8 mouse cellular contexts compared by ENCODE assay signal in genomic region chr2:162932706-162933105, GRCm38 (mm10). TPM values are rescaled to one million over a fixed set of nuclear protein-coding genes. Genes with fewer than 3 reads are reported as not detected.
A peak's percentile ranks its signal among the peaks of the same experiment; 100 is the strongest.
DNase-seq lines count a peak whose midpoint lies in the region; ATAC-seq and TF ChIP-seq lines count a peak whose summit lies in the region.

No protein-coding gene starts in this region.

- TF ChIP-seq CTCF in gastrocnemius, adult 2 months (IDR thresholded peaks at IDR 0.05) = no peak
- no peak for TF ChIP-seq CTCF in E14TG2a.4 (conservative IDR thresholded peaks at IDR 0.05; ENCODE audit: low read length)

- no peak for DNase-seq in gastrocnemius, adult 2 months
- no peak for DNase-seq in gastrocnemius, postnatal 10 days
- no peak for DNase-seq in Muller cell, postnatal 12 days (ENCODE audit: inconsistent ontology term)
- no peak for DNase-seq in urinary bladder, postnatal 4 days (ENCODE audit: low spot score in 2 of 2)

- peak overlapping the region; percentile 100 for H3K4me3 ChIP-seq in gastrocnemius, adult 2 months
- H3K4me3 ChIP-seq in E14TG2a.4 (replicated peaks; ENCODE audit: low read length) = peak overlapping the region; percentile 95
- peak overlapping the region; percentile 89 for H3K4me3 ChIP-seq in embryonic facial prominence, embryonic 13.5 days
- peak overlapping the region; percentile 75 for H3K4me3 ChIP-seq in kidney, embryonic 16.5 days (ENCODE audit: low read length)
- H3K4me3 ChIP-seq in neural tube, embryonic 14.5 days (ENCODE audit: low read depth, low read length) = peak overlapping the region; percentile 100

- peaks cover 68% of the 10 kb centered on the region for H3K4me1 ChIP-seq in E14TG2a.4 (replicated peaks; ENCODE audit: low read depth, low read length)
- peaks cover 9% of the 10 kb centered on the region for H3K4me1 ChIP-seq in embryonic facial prominence, embryonic 13.5 days
- peaks cover 28% of the 10 kb centered on the region for H3K4me1 ChIP-seq in kidney, embryonic 16.5 days (ENCODE audit: insufficient read depth, low read length)
- peaks cover 14% of the 10 kb centered on the region; the same call in 1 of the 2 replicates for H3K4me1 ChIP-seq in neural tube, embryonic 14.5 days (ENCODE audit: control insufficient read depth, insufficient read depth, low read length)

- peaks cover 52% of the 10 kb centered on the region for H3K36me3 ChIP-seq in E14TG2a.4 (ENCODE audit: insufficient read depth, low read length)
- peaks cover 45% of the 10 kb centered on the region for H3K36me3 ChIP-seq in embryonic facial prominence, embryonic 13.5 days
- H3K36me3 ChIP-seq in kidney, embryonic 16.5 days (ENCODE audit: insufficient read depth, low read length) = peaks cover 39% of the 10 kb centered on the region
- peaks cover 41% of the 10 kb centered on the region for H3K36me3 ChIP-seq in neural tube, embryonic 14.5 days (ENCODE audit: control insufficient read depth, insufficient read depth, low read length)

- ATAC-seq in embryonic facial prominence, embryonic 13.5 days (ENCODE audit: insufficient number of reproducible peaks, insufficient read depth, low FRiP score, low TSS enrichment, low read depth) = no peak
- ATAC-seq in kidney, embryonic 16.5 days (ENCODE audit: low FRiP score, low TSS enrichment) = no peak
- no peak for ATAC-seq in neural tube, embryonic 14.5 days (ENCODE audit: low read depth)

- intact Hi-C loops in gastrocnemius, adult 2 months (cut with DNase I) = loop anchor here (5.0 to 10.0 kb wide), 3 partner anchors 85 to 1828 kb away; partner anchors contain the start of genes Chd6 and Ift52

- peak overlapping the region; percentile 84 for H3K4me2 ChIP-seq in embryonic facial prominence, embryonic 13.5 days
- H3K4me2 ChIP-seq in kidney, embryonic 16.5 days (replicated peaks; ENCODE audit: low read depth, low read length) = peak overlapping the region; percentile 82
- peak overlapping the region; percentile 76 for H3K4me2 ChIP-seq in neural tube, embryonic 14.5 days (ENCODE audit: low read depth, low read length)

- H3K27me3 ChIP-seq in E14TG2a.4 (ENCODE audit: insufficient read depth, low read length) = no peaks in the 10 kb centered on the region
- peaks cover 8% of the 10 kb centered on the region for H3K27me3 ChIP-seq in embryonic facial prominence, embryonic 13.5 days
- peaks cover 15% of the 10 kb centered on the region; the same call in 1 of the 2 replicates for H3K27me3 ChIP-seq in kidney, embryonic 16.5 days (ENCODE audit: insufficient read depth, low read length)
- no peaks in the 10 kb centered on the region; the same call in 1 of the 2 replicates for H3K27me3 ChIP-seq in neural tube, embryonic 14.5 days (ENCODE audit: control insufficient read depth, insufficient read depth, low read length)

- H3K9ac ChIP-seq in embryonic facial prominence, embryonic 13.5 days = peak overlapping the region; percentile 100
- peak overlapping the region; percentile 55 for H3K9ac ChIP-seq in kidney, embryonic 16.5 days (replicated peaks; ENCODE audit: low read length)
- H3K9ac ChIP-seq in neural tube, embryonic 14.5 days (replicated peaks; ENCODE audit: low read depth, low read length) = 0 out of 2 replicates have a peak overlapping the region, but pooled peaks have one; percentile 16

- H3K27ac ChIP-seq in gastrocnemius, adult 2 months = no peak overlapping the region
- H3K27ac ChIP-seq in embryonic facial prominence, embryonic 13.5 days = no peak overlapping the region
- H3K27ac ChIP-seq in kidney, embryonic 16.5 days (ENCODE audit: low read length) = no peak overlapping the region
- no peak overlapping the region for H3K27ac ChIP-seq in neural tube, embryonic 14.5 days (ENCODE audit: low read depth, low read length)

- H3K9me3 ChIP-seq in E14TG2a.4 (ENCODE audit: low read length) = no peaks in the 10 kb centered on the region
- no peaks in the 10 kb centered on the region for H3K9me3 ChIP-seq in embryonic facial prominence, embryonic 13.5 days
- H3K9me3 ChIP-seq in kidney, embryonic 16.5 days (ENCODE audit: low read length) = no peaks in the 10 kb centered on the region
- H3K9me3 ChIP-seq in neural tube, embryonic 14.5 days (ENCODE audit: control insufficient read depth, low read length) = no peaks in the 10 kb centered on the region

- 41% methylated on average over 4 of the region's 4 CpGs for WGBS in embryonic facial prominence, embryonic 13.5 days
- WGBS in kidney, embryonic 16.5 days = 44% methylated on average over 4 of the region's 4 CpGs
- 49% methylated on average over 4 of the region's 4 CpGs for whole genome bisulfite sequencing in neural tube, embryonic 14.5 days

RNA-seq across cellular contexts. Expression of gene Srsf6, which starts 1.4 kb away (rescaled TPM):
- total RNA-seq in gastrocnemius, adult 2 months (2021) = 10 to 100 TPM; 45.6 to 46.1 TPM
- 10 to 100 TPM; 73.5 to 96.2 TPM for total RNA-seq in gastrocnemius, postnatal 10 days (2021)
- 237 and 254 TPM in 2 replicates for polyA plus RNA-seq in embryonic facial prominence, embryonic 13.5 days (2015; fragmentation: Nextera tagmentation; extraction: Ambion mirVana)
- polyA plus RNA-seq in kidney, embryonic 16.5 days (2015; fragmentation: Nextera tagmentation; extraction: Ambion mirVana) = 206 and 214 TPM in 2 replicates
- polyA plus RNA-seq in neural tube, embryonic 14.5 days (2014; fragmentation: Nextera tagmentation; extraction: Ambion mirVana) = 127 and 141 TPM in 2 replicates

RNA-seq across cellular contexts. Expression of gene L3mbtl1, which starts 10.6 kb away (rescaled TPM):
- total RNA-seq in gastrocnemius, adult 2 months (2021) = not detected
- under 1 TPM; 0.33 to 0.45 TPM for total RNA-seq in gastrocnemius, postnatal 10 days (2021)
- polyA plus RNA-seq in embryonic facial prominence, embryonic 13.5 days (2015; fragmentation: Nextera tagmentation; extraction: Ambion mirVana) = 0.13 TPM in 1 of 2 replicates, not detected in the other
- polyA plus RNA-seq in kidney, embryonic 16.5 days (2015; fragmentation: Nextera tagmentation; extraction: Ambion mirVana) = 0.09 and 0.14 TPM in 2 replicates
- polyA plus RNA-seq in neural tube, embryonic 14.5 days (2014; fragmentation: Nextera tagmentation; extraction: Ambion mirVana) = 3.2 and 4.0 TPM in 2 replicates

RNA-seq across cellular contexts. Expression of gene Sgk2, which starts 54.4 kb away (rescaled TPM):
- not detected for total RNA-seq in gastrocnemius, adult 2 months (2021)
- not detected for total RNA-seq in gastrocnemius, postnatal 10 days (2021)
- 0.10 TPM in 1 of 2 replicates, not detected in the other for polyA plus RNA-seq in embryonic facial prominence, embryonic 13.5 days (2015; fragmentation: Nextera tagmentation; extraction: Ambion mirVana)
- 11.2 and 12.2 TPM in 2 replicates for polyA plus RNA-seq in kidney, embryonic 16.5 days (2015; fragmentation: Nextera tagmentation; extraction: Ambion mirVana)
- 0.15 TPM in 1 of 2 replicates, not detected in the other for polyA plus RNA-seq in neural tube, embryonic 14.5 days (2014; fragmentation: Nextera tagmentation; extraction: Ambion mirVana)

Comparison
In these comparisons a context has a peak if more than half of its experiments do, and no peak if none do; other contexts are left out.
1. H3K9ac ChIP-seq: peak in every context shown above with its lines; median percentile 100 in embryonic facial prominence, embryonic 13.5 days; 55 in kidney, embryonic 16.5 days; 16 in neural tube, embryonic 14.5 days.